Mouse (Mus musculus) left cerebral cortex, adult 11 months (tissue): ENCODE data around the gene Vps52.

Source experiments
- DNase-seq: peaks from one replicate; pipeline ENCODE4 v3.0.0; 2022; ENCODE audit warnings: low spot score

Vps52 gene

GRCm38 (mm10) chr17:34010156-34010555, 54.5 kb downstream of the Vps52 start:
- DNase-seq: no peak

- no peak for DNase-seq
These were observed 57.8 kb downstream of the Vps52 start for GRCm38 (mm10) chr17:34013436-34013835.
